Mouse (Mus musculus): ENCODE data around the gene Sult6b1. TPM values are rescaled to one million over a fixed set of nuclear protein-coding genes. Genes with fewer than 3 reads are reported as not detected.

The Sult6b1 gene
- polyA plus RNA-seq, 1 experiment: not detected

DNA sequence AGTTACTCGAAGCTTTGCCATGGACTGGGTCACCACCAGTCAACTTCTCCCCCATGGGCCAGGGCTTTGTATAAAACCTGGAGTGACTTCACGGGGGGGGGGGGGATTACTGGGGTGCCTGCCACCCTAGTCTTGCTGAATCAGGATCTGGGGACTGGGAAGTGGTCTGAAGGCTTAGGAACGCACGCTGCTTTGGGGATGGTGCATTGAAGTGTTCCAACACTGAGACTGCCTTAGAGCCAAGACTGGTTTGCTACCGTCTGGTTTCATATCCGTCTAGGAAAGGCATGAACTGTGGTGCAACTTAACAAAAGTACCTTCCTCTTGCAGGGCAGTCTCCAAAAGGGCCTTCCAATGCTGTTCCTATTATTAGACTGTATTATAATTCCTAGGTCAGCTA lies 10.9 kb upstream of the Sult6b1 start:
- WGBS: 34% methylated on average over 6 of the region's 6 CpGs
- H3K4me3 ChIP-seq (replicated peaks; ENCODE audit: extremely low read depth, low read depth, low read length): no peak overlapping the region
- TF ChIP-seq CTCF (IDR thresholded peaks at IDR 0.05; ENCODE audit: insufficient read depth, low read length) (no peak), POLR2A (IDR thresholded peaks at IDR 0.05; ENCODE audit: borderline replicate concordance, extremely low read depth, low read depth, low read length) (no peak)

GRCm38 (mm10) chr17:78916899-78917298 lies 10.1 kb upstream of the Sult6b1 start:
- no peak for DNase-seq
- H3K4me1 ChIP-seq (ENCODE audit: control insufficient read depth, insufficient read depth, low read length): peaks cover 10% of the 10 kb centered on the region
- WGBS: under 1% methylated on average over 11 of the region's 11 CpGs
- TF ChIP-seq POLR2A (IDR thresholded peaks at IDR 0.05; ENCODE audit: borderline replicate concordance, extremely low read depth, low read depth, low read length) (no peak), CTCF (IDR thresholded peaks at IDR 0.05; ENCODE audit: insufficient read depth, low read length) (no peak)
- peak overlapping the region; percentile 76 for H3K4me3 ChIP-seq (replicated peaks; ENCODE audit: extremely low read depth, low read depth, low read length)

More for the DNA sequence above, 10.9 kb upstream of the Sult6b1 start:
- peaks cover 10% of the 10 kb centered on the region for H3K4me1 ChIP-seq (ENCODE audit: control insufficient read depth, insufficient read depth, low read length)
- DNase-seq: no peak

DNA sequence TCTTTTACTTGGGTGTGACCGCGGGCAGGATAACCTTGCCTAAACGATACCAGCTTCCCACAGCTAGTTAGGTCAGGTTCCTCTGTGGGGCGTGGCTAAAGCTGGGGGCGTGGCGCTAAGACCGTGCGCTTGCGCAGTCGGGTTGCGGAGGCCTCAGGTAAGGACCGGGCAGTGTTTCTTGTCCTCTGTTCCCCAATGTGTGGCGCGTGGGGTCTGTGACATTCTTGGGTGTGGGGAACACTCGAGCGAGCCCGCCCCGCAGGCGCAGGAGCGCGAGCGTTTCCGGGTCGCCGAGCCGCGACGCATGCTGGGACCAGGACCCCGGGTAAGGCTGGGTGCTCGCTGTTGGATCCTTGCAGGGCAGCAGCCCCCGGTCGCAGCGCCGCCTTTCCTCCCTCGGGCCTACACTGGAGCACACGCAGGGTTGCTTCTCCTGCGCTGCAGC lies 9.6 kb upstream of the Sult6b1 start, which contains the start of gene Cebpzos:
TSS of gene Cebpzos (plus strand) at position 132 of the 445 bp plus-strand sequence.
- TF ChIP-seq CTCF (IDR thresholded peaks at IDR 0.05; ENCODE audit: insufficient read depth, low read length) (no peak), POLR2A (IDR thresholded peaks at IDR 0.05; ENCODE audit: borderline replicate concordance, extremely low read depth, low read depth, low read length) (peak; percentile 82; the same call in 1 of the 2 replicates)
- H3K4me1 ChIP-seq (ENCODE audit: control insufficient read depth, insufficient read depth, low read length): peaks cover 10% of the 10 kb centered on the region
- peak; percentile 85 for DNase-seq
- peak within 1 kb of the TSS; percentile 76 for H3K4me3 ChIP-seq (replicated peaks; ENCODE audit: extremely low read depth, low read depth, low read length)
- WGBS: under 1% methylated on average over 37 of the region's 37 CpGs

GRCm38 (mm10) chr17:78915772-78916171 lies 9.0 kb upstream of the Sult6b1 start:
- H3K4me1 ChIP-seq (ENCODE audit: control insufficient read depth, insufficient read depth, low read length): peaks cover 10% of the 10 kb centered on the region
- H3K4me3 ChIP-seq (replicated peaks; ENCODE audit: extremely low read depth, low read depth, low read length): peak overlapping the region; percentile 76
- TF ChIP-seq CTCF (IDR thresholded peaks at IDR 0.05; ENCODE audit: insufficient read depth, low read length) (no peak), POLR2A (IDR thresholded peaks at IDR 0.05; ENCODE audit: borderline replicate concordance, extremely low read depth, low read depth, low read length) (no peak)
- DNase-seq: no peak
- 49% methylated on average over 6 of the region's 6 CpGs for WGBS

- no peak for DNase-seq
- Histone ChIP-seq H3K4me3 (replicated peaks; ENCODE audit: extremely low read depth, low read depth, low read length) (no peak overlapping the region), H3K4me1 (ENCODE audit: control insufficient read depth, insufficient read depth, low read length) (peaks cover 10% of the 10 kb centered on the region)
- TF ChIP-seq CTCF (IDR thresholded peaks at IDR 0.05; ENCODE audit: insufficient read depth, low read length) (no peak), POLR2A (IDR thresholded peaks at IDR 0.05; ENCODE audit: borderline replicate concordance, extremely low read depth, low read depth, low read length) (no peak)
- 74% methylated on average over 3 of the region's 3 CpGs for WGBS
Observed at GRCm38 (mm10) chr17:78913921-78914320, 7.1 kb upstream of the Sult6b1 start.

DNA sequence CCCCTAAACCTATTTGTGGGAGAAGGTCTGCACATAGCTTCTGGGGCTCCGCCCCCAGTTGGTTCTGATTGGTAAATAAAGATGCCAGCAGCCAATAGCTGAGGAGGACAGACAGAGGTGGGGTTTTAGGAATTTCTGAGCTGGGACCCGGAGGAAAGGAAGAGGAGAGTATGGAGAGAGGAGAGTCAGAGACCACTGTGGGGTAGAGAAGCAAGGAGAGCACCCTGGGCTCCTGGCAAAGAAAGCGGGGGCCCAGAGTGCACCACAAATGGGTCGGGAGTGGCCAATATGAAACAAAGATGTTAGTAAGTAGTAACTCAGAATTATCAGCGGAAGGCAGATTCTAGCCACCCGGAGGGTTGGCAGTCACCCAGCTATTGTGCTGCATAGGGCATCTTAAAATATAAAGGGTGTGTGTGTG lies 6.1 kb upstream of the Sult6b1 start:
- 20% methylated on average over 6 of the region's 6 CpGs for WGBS

GRCm38 (mm10) chr17:78909374-78909773 lies 2.6 kb upstream of the Sult6b1 start:
- TF ChIP-seq POLR2A (IDR thresholded peaks at IDR 0.05; ENCODE audit: borderline replicate concordance, extremely low read depth, low read depth, low read length): no peak
- no peak for TF ChIP-seq CTCF (IDR thresholded peaks at IDR 0.05; ENCODE audit: insufficient read depth, low read length)
- Histone ChIP-seq H3K4me1 (ENCODE audit: control insufficient read depth, insufficient read depth, low read length) (no peaks in the 10 kb centered on the region; the same call in 1 of the 2 replicates), H3K4me3 (replicated peaks; ENCODE audit: extremely low read depth, low read depth, low read length) (no peak overlapping the region)
- WGBS: 76% methylated on average over 2 of the region's 2 CpGs
- DNase-seq: no peak

More for the DNA sequence above, 6.1 kb upstream of the Sult6b1 start:
- peak overlapping the region; percentile 37 for H3K4me3 ChIP-seq (replicated peaks; ENCODE audit: extremely low read depth, low read depth, low read length)
- no peak for TF ChIP-seq CTCF (IDR thresholded peaks at IDR 0.05; ENCODE audit: insufficient read depth, low read length)
- no peak for TF ChIP-seq POLR2A (IDR thresholded peaks at IDR 0.05; ENCODE audit: borderline replicate concordance, extremely low read depth, low read depth, low read length)
- DNase-seq: no peak
- peaks cover 10% of the 10 kb centered on the region for H3K4me1 ChIP-seq (ENCODE audit: control insufficient read depth, insufficient read depth, low read length)

DNA sequence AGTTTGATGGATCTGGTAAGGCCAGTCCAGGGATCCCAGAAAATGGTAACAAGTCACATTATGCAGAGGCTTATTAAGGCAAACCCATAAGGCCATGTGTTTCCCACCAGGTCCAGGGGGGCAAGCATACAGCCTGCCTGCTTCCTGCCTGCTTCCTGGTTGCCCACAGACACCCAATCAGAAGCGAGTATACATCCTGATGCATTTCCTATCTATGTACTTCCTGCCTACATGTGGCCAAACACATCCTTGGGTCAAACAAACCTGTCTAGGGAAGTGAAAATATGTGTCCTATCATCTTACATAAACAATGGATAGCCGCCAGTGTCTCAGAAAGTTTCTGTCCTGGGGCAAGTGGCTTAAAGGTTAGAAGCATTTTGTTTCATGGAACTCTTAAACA lies 3.6 kb downstream of the Sult6b1 start:
- no peaks in the 10 kb centered on the region for H3K4me1 ChIP-seq (ENCODE audit: control insufficient read depth, insufficient read depth, low read length)
- DNase-seq: no peak
- H3K4me3 ChIP-seq (replicated peaks; ENCODE audit: extremely low read depth, low read depth, low read length): no peak overlapping the region
- TF ChIP-seq POLR2A (IDR thresholded peaks at IDR 0.05; ENCODE audit: borderline replicate concordance, extremely low read depth, low read depth, low read length) (no peak), CTCF (IDR thresholded peaks at IDR 0.05; ENCODE audit: insufficient read depth, low read length) (no peak)
- 51% methylated on average over 2 of the region's 2 CpGs for WGBS

- no peaks in the 10 kb centered on the region for H3K4me1 ChIP-seq (ENCODE audit: control insufficient read depth, insufficient read depth, low read length)
- peak; percentile 26 for DNase-seq
- peak overlapping the region; percentile 48 for H3K4me3 ChIP-seq (replicated peaks; ENCODE audit: extremely low read depth, low read depth, low read length)
- TF ChIP-seq POLR2A (IDR thresholded peaks at IDR 0.05; ENCODE audit: borderline replicate concordance, extremely low read depth, low read depth, low read length): no peak
- peak; percentile 50 for TF ChIP-seq CTCF (IDR thresholded peaks at IDR 0.05; ENCODE audit: insufficient read depth, low read length)
- WGBS: 8% methylated on average over 8 of the region's 8 CpGs
Observed at GRCm38 (mm10) chr17:78895394-78895793, 11.4 kb downstream of the Sult6b1 start.

- WGBS: 77% methylated on average over 7 of the region's 7 CpGs
- TF ChIP-seq CTCF (IDR thresholded peaks at IDR 0.05; ENCODE audit: insufficient read depth, low read length): no peak
- no peak for TF ChIP-seq POLR2A (IDR thresholded peaks at IDR 0.05; ENCODE audit: borderline replicate concordance, extremely low read depth, low read depth, low read length)
- DNase-seq: no peak
- no peaks in the 10 kb centered on the region for H3K4me1 ChIP-seq (ENCODE audit: control insufficient read depth, insufficient read depth, low read length)
- no peak overlapping the region for H3K4me3 ChIP-seq (replicated peaks; ENCODE audit: extremely low read depth, low read depth, low read length)
Observed at GRCm38 (mm10) chr17:78894991-78895390, 11.8 kb downstream of the Sult6b1 start.

Measured in lung, adult 2 months (tissue).